Mouse (Mus musculus) CH12.LX (cell line): ENCODE measurements around the gene Col25a1.

ENCODE experiments used
- CHD1 ChIP-seq: IDR thresholded peaks from 2 replicates; pipeline ENCODE4 v1.6.1; 2012; ENCODE audit warnings: low read depth, low read length, improper control_type of control experiment, inconsistent platforms
- CTCF ChIP-seq, 2 experiments: IDR thresholded peaks in 1 of 2; conservative IDR thresholded peaks in 1 of 2; 2 replicates each; pipeline ENCODE4 v1.5.1; 2011 to 2012; ENCODE audit warnings: low read depth in 2 of 2, low read length in 2 of 2, improper control_type of control experiment in 1 of 2, inconsistent platforms in 1 of 2, mild to moderate bottlenecking in 1 of 2, moderate library complexity in 1 of 2
- ELF1 ChIP-seq: IDR thresholded peaks from 2 replicates; pipeline ENCODE4 v1.6.1; 2014; ENCODE audit warnings: low read depth, mild to moderate bottlenecking, inconsistent platforms, low read length, improper control_type of control experiment
- EP300 ChIP-seq: IDR thresholded peaks from 2 replicates; pipeline ENCODE4 v1.6.1; 2011; ENCODE audit warnings: low read length, improper control_type of control experiment
- IRF4 ChIP-seq: IDR thresholded peaks from 2 replicates; pipeline ENCODE4 v1.6.1; 2014; ENCODE audit warnings: low read depth, mild to moderate bottlenecking, inconsistent platforms, low read length, improper control_type of control experiment
- KAT2A ChIP-seq: IDR thresholded peaks from 2 replicates; pipeline ENCODE4 v1.6.1; 2012; ENCODE audit warnings: low read length, improper control_type of control experiment, inconsistent platforms; ENCODE audit not compliant: insufficient replicate concordance
- MAX ChIP-seq: IDR thresholded peaks from 2 replicates; pipeline ENCODE4 v1.6.1; 2011; ENCODE audit warnings: low read length, improper control_type of control experiment
- POLR2A ChIP-seq: IDR thresholded peaks from 2 replicates; pipeline ENCODE4 v1.6.1; 2011; ENCODE audit warnings: low read depth, mild to moderate bottlenecking, improper control_type of control experiment, low read length
- TBP ChIP-seq: conservative IDR thresholded peaks from 2 replicates; pipeline ENCODE4 v1.6.1; 2011; ENCODE audit warnings: low read depth, low read length, improper control_type of control experiment
- USF1 ChIP-seq: IDR thresholded peaks from 2 replicates; pipeline ENCODE4 v1.6.1; 2014; ENCODE audit warnings: low read depth, mild to moderate bottlenecking, inconsistent platforms, low read length, improper control_type of control experiment
- USF2 ChIP-seq: conservative IDR thresholded peaks from 2 replicates; pipeline ENCODE4 v1.6.1; 2011; ENCODE audit warnings: low read depth, low read length, improper control_type of control experiment

GRCm38 (mm10) chr3:130291926-130292325, 160.6 kb downstream of the Col25a1 start:
- TF ChIP-seq CTCF (conservative IDR thresholded peaks at IDR 0.05 in 1 of 2, IDR thresholded peaks at IDR 0.05 in 1 of 2; ENCODE audit: low read depth in 2 of 2, low read length in 2 of 2), result no peak
- TF ChIP-seq IRF4, result no peak
- TF ChIP-seq MAX, result no peak
- TF ChIP-seq POLR2A, result no peak
- no peak for TF ChIP-seq EP300
- no peak for TF ChIP-seq KAT2A
- no peak for TF ChIP-seq USF1
- no peak for TF ChIP-seq USF2
- TF ChIP-seq TBP, result no peak
- TF ChIP-seq ELF1, result no peak
- TF ChIP-seq CHD1, result no peak
